Comparison of ENCODE assay signal across 9 mouse cellular contexts in the genomic region with DNA sequence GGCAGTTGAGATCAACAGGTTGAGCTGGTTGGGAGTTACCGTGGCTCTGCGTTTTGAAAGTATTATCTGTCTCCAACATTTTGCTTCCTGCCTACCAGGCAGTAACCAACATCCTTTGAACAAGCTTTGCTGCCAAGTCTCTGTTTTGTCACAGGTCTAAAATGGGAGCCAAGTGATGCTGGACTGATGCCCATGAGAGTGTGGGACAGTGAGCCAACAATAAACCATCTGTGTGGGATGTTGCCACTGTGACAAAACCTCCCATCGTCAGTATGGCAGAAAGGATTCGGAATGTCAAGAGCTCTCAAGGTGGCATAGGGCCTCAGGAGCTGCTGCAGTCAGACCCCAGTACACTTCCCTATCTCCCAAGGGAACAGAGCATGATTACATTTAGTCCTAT.
DNase-seq lines count a peak whose midpoint lies in the region; ATAC-seq lines count a peak whose summit lies in the region.
"Had no signal": no experiment of that assay in that cellular context is flagged by ENCODE, and none has a peak within 500 bp of the region (broad histone marks: within the 10 kb centered on the region; RNA-seq: fewer than 3 reads in every experiment).

No protein-coding gene starts in this region.

- H3K36me3 ChIP-seq in heart, embryonic 16.5 days (ENCODE audit: control insufficient read depth, insufficient read depth) = peaks cover 4% of the 10 kb centered on the region; the same call in 1 of the 2 replicates
- H3K36me3 ChIP-seq: lung, embryonic 15.5 days had no signal

- no peak overlapping the region for H3K9ac ChIP-seq in heart, embryonic 16.5 days (ENCODE audit: low read length)
- H3K9ac ChIP-seq: lung, embryonic 15.5 days had no signal

- peak; percentile 29 for DNase-seq in adrenal gland, postnatal 10 days
- no peak for DNase-seq in adrenal gland, postnatal 4 days (ENCODE audit: low spot score in 2 of 2)
- DNase-seq in cerebellum, adult 11-12 months = peak; percentile 76
- DNase-seq in left cerebral cortex, postnatal 25 days (ENCODE audit: low spot score in 2 of 2) = peak; percentile 57 to 93
- DNase-seq in kidney, postnatal 36 days = no peak
- DNase-seq in urinary bladder, postnatal 10 days (ENCODE audit: low spot score) = no peak

- peak; percentile 83 for ATAC-seq in heart, embryonic 16.5 days (replicated peaks; ENCODE audit: extremely low read depth, insufficient read depth, low FRiP score)
- no peak for ATAC-seq in CD4-positive, CD25-positive, alpha-beta regulatory T cell, adult 4 months

- H3K4me3 ChIP-seq in heart, embryonic 16.5 days (ENCODE audit: low read length) = no peak overlapping the region
- H3K4me3 ChIP-seq: lung, embryonic 15.5 days had no signal

- intact Hi-C loops in left cerebral cortex, postnatal 25 days (cut with DNase I) = loop anchor here (5.0 kb wide), 1 partner anchor 109 kb away; no protein-coding TSS in a partner anchor

- H3K27me3 ChIP-seq in heart, embryonic 16.5 days (ENCODE audit: control insufficient read depth, insufficient read depth, low read length) = no peaks in the 10 kb centered on the region
- H3K27me3 ChIP-seq: lung, embryonic 15.5 days had no signal

- H3K27ac ChIP-seq in heart, embryonic 16.5 days (ENCODE audit: low read length) = peak overlapping the region; percentile 79
- H3K27ac ChIP-seq: lung, embryonic 15.5 days had no signal

- no peak overlapping the region for H3K4me2 ChIP-seq in heart, embryonic 16.5 days (ENCODE audit: low read depth, low read length)
- H3K4me2 ChIP-seq: lung, embryonic 15.5 days had no signal

- no peaks in the 10 kb centered on the region for H3K9me3 ChIP-seq in heart, embryonic 16.5 days (replicated peaks; ENCODE audit: control insufficient read depth, low read length)
- H3K9me3 ChIP-seq: lung, embryonic 15.5 days had no signal

- WGBS in heart, embryonic 16.5 days = 25% methylated on average over 4 of the region's 4 CpGs

- peaks cover 10% of the 10 kb centered on the region for H3K4me1 ChIP-seq in heart, embryonic 16.5 days (ENCODE audit: control insufficient read depth, insufficient read depth, low read length)

Comparison
In these comparisons a context has a peak if more than half of its experiments do, and no peak if none do; other contexts are left out.
1. DNase-seq: peak in adrenal gland, postnatal 10 days (single experiment), cerebellum, adult 11-12 months (single experiment) and left cerebral cortex, postnatal 25 days (2 of 2); none in adrenal gland, postnatal 4 days (0 of 2), kidney, postnatal 36 days (0 of 2) and urinary bladder, postnatal 10 days (single experiment).